Mouse (Mus musculus) layer of hippocampus, adult 11-12 months (tissue): ENCODE measurements around the gene Ambra1.

Source experiments
- DNase-seq: peaks from one replicate; pipeline ENCODE4 v3.0.0; 2022; ENCODE audit warnings: low spot score

Ambra1 gene

GRCm38 (mm10) chr2:91921181-91921789 is 191.4 kb downstream of the Ambra1 start:
- no peak for DNase-seq

DNA sequence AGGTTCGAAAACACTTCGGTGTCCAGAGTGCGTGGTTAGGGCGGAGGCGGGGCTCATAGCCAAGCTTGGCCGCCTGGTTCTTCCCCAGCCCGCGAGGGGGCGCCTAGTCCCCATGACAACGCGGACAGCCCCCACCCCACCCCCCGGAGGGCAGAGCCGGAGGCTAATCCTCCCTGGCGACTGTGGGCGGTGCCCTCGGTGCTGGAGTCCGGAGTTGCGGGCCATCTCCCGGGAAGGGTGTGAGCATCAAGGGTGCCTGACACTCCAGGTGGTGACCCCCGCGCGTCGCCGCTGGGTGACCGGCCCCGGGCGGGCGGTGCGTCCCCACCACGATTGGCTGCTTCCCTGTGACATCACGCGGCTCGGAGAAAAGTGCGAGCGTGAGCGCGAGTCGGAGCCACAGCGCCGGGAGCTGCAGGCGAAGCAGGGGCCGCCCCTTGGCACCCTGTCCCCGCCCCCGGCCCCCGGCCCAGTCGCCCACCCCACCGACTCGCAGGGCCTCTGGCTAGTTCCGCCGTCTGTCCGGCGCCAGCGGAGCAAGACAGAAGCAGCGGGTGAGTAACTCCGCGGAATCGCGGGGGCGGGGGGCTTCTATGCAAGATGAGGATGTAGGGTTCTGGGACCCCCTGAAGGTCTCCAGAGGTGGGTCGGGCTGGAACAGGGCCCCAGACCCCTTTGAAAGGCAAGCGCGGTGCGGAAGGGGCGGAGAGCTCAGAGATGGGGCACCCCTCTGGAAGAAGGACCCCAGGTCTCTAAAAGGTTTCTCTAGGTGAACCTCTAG is 192.0 kb downstream of the Ambra1 start:
- peak; percentile 75 for DNase-seq

- DNase-seq = no peak
Measured at GRCm38 (mm10) chr2:91922586-91923414, 192.9 kb downstream of the Ambra1 start.

GRCm38 (mm10) chr2:91923415-91924337 is 193.7 kb downstream of the Ambra1 start:
- DNase-seq = no peak

DNA sequence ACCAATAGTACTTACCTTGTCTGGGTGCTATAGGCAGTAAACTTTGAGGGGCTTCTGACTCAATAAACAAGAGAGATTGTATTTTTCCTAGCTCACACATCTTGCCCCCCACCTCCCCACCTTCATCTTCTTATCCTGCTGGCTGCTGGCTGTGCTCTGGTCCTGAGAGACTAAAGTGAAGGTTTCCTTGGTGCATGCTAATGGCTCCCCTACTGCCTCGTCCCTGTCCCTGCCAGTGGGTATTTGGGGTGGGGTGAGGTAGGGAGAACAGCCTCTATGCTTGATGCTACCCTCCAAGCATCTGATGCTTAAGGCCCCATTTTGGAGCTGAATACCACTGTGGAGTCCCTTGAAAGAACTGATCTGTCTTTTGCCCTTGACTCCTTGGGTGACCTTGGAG is 194.8 kb downstream of the Ambra1 start:
- DNase-seq = no peak

DNA sequence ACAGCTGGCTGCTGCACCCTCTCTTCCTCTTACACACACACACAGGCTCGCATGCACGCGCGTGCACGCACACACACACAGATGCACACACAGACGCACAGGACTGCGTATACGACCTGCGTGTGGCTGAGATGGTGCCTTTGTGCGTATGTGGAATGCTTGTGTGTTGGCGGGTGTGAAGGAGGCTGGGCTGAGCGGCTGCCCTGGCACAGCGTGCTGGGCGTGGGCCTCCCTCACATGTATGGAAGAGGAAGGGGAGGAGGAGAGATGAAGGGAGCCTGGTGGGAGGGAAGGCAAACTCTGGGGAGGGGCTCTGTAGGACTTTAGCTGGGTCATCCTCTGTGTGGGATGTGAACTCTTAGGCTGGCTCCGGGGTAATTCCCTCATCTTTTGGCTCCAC is 195.5 kb downstream of the Ambra1 start:
- DNase-seq = no peak

- DNase-seq = no peak
Measured at GRCm38 (mm10) chr2:91926949-91927348, 197.0 kb downstream of the Ambra1 start, which contains the start of gene Chrm4. Chrm4 (plus strand) TSS chr2:91927249.

DNA sequence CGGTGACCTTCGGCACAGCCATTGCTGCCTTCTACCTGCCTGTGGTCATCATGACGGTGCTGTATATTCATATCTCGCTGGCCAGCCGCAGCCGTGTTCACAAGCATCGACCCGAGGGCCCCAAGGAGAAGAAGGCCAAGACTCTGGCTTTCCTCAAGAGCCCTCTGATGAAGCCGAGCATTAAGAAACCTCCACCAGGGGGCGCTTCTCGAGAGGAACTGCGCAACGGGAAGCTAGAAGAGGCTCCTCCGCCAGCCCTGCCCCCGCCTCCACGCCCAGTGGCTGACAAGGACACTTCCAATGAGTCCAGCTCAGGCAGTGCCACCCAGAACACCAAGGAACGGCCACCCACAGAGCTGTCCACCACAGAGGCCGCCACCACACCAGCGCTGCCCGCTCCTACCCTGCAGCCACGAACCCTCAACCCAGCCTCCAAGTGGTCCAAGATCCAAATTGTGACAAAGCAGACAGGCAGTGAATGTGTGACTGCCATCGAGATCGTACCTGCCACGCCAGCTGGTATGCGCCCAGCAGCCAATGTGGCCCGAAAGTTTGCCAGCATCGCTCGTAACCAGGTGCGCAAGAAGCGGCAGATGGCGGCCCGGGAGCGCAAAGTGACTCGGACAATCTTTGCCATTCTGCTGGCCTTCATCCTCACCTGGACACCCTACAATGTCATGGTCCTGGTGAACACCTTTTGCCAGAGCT is 198.0 kb downstream of the Ambra1 start:
- DNase-seq = peak; percentile 87

- DNase-seq = no peak
Measured at GRCm38 (mm10) chr2:91928534-91929350, 198.8 kb downstream of the Ambra1 start.

DNA sequence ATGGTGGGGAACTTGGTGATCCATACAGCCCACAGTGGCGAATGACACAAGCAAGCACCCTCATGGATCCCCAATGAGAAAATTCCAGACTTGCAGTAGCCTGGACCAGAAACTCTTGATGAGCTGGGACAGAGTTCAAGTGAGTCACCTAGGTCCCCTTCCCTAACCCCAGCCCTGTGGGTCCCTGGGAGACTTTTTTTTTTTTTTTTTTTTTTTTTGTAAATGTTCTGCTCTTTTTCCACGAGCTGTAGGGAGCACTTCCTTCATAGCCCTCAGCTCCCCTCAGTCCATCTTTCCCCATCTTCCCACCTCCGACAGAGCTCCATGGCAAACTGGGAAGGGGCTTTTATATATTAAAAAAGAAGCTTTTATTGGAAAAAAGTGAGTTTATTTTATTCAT is 199.5 kb downstream of the Ambra1 start:
- no peak for DNase-seq

GRCm38 (mm10) chr2:91929936-91930335 is 200.0 kb downstream of the Ambra1 start:
- no peak for DNase-seq

DNA sequence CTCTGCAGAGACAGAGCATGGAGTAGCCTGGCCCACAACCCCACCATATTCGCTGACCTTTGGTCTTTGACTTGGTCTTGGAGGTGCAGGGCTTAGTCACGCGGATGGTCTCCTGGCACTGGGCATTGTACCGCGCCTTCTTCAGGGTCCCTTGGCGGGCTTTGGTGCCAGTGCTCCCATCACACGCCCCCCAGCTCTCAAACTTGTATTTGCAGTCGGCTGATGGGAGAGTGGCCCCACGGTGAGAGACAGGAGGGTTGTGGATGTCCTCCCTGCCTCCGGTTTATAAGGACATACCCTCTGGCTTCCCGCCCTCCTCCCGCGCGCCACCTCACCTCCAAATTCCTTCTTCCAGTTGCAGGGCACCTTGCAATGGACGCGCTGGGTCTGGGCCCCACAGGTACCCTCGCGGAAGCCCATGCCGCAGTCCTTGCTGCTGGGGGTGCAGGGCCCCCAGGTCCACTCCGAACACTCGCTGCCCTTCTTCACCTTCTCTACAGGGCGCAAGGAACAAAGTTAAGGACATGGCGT is 200.9 kb downstream of the Ambra1 start:
- DNase-seq = no peak

GRCm38 (mm10) chr2:91931328-91932159 is 201.6 kb downstream of the Ambra1 start:
- no peak for DNase-seq

DNA sequence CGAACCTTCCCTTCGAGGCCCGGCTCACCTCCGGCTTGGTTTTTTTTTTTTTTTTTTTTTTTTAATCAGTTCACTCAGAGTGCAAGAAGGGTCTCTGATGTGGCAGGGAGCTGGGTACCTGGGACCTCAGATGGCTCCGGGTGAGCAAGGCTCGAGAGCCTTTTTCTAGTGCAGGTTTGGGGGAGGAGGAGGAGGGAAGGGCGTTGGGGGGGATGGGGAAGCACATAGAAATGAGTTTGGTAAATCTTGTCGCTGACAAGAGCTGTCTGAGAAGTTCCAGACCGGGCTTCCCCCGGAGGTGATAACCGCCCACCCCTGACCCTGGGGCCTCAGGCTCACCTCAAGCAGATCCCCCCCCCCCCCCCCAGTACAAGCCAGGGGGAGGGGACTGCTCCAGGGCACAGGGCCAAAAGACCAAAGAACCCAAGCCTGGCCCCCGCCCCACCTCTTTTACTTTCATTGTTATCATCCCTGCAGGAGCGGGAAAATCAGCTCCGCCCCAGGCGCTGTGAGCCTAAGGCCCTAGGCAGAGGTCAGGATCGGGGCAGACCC is 202.3 kb downstream of the Ambra1 start, which contains the start of gene Mdk:
Gene Mdk, minus strand, starts transcription at position 138 of the 552 bp plus-strand sequence.
- DNase-seq = no peak

DNA sequence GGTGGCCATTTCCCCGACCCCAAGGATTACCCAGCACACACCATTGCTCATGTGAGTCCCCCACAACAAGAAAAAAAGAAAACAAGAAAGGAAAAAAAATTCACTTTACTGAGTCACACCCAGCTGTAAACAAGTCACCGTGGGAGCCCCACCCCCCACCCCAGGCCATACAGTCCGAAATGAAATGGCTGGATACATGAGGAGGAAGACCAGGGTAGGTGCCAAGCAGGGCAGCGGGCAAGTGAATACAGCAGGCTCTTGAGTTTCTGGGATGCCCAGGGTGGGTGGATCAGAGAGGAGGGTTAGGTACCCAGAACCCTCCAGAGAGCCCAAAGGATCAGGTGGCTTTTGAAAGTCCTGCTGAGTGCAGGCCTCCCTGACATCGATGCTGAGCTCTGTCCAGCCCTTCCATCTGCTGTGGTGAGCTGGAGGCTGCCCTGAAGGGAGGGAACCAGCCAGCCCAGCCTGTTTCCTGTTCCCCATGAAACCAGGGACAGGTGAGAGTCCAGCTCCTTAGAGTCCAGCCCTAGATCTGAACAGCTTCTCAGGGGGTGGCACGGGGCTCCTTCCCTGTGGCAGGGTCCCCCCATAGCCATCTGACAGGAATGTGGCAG is 202.9 kb downstream of the Ambra1 start:
- no peak for DNase-seq

DNA sequence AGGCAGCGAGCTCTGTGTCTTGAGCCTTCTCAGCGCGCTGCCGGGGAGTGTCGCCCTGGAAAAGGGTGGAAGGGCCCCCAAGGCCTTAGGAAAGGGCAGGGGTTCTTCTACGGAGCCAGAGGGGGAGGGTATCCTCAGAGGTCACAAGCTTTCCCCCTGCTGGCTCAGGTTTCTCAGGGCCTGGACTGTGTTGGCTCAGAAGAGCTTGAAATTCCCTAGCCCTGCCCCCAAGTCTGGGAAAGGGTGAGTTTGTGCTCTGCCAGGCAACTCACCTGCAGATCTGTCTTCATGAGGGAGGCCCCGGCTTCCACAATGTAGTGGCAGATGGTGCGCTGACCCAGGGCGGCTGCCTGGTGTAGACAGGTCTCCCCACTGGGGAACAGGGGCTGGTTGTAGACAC is 203.5 kb downstream of the Ambra1 start:
- no peak for DNase-seq

DNA sequence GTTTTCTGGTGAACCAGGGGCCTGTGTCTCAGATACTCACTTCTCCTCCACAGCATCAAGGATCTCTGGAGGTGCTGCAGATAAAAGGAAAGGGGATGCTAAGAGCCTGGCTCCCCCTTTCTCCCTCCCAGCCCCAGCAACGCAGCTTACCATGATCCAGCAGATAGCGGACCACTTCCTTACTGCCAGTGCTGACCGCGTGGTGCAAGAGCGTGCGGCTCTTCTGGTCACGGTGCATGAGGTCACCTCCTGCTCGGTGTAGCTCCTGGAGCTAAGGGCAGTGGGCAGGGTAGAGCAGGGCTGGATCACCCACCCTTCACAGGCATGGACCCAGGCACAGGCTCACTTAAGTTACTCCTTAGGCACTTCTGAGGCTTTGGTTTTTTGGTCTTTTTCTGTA is 204.1 kb downstream of the Ambra1 start:
- no peak for DNase-seq
